Mouse (Mus musculus): ENCODE data around the gene Sema3b.

Gene Sema3b

GRCm38 (mm10) chr9:107608741-107609432, at the start of gene Sema3b:
Gene Sema3b (minus strand): TSS chr9:107609229.
- no peak for DNase-seq

DNA sequence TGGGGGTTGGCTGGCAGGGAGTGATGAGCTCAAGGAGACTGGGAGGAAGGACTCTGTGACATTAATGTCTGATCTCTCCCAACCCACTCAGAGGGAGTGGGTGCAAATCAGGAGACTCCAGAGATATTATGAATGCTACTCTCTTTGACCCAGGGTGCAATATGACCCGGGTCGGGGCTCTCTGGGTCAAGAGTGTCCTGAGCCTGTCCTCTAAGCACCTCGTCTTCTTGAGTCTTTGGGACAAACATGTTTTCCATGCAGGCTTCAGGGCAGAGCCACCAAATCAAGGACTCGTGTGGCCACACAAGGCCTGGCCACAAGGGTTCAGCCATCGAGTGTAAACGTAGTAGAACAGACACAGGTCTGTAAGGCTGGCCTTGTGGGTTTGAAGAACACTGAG, 49.1 kb upstream of the Sema3b start:
- DNase-seq = no peak

- no peak for DNase-seq
Measured at GRCm38 (mm10) chr9:107657144-107657543, 48.1 kb upstream of the Sema3b start.

- no peak for DNase-seq
Measured at GRCm38 (mm10) chr9:107654585-107654984, 45.6 kb upstream of the Sema3b start.

- DNase-seq = no peak
Measured at GRCm38 (mm10) chr9:107653474-107653873, 44.4 kb upstream of the Sema3b start.

DNA sequence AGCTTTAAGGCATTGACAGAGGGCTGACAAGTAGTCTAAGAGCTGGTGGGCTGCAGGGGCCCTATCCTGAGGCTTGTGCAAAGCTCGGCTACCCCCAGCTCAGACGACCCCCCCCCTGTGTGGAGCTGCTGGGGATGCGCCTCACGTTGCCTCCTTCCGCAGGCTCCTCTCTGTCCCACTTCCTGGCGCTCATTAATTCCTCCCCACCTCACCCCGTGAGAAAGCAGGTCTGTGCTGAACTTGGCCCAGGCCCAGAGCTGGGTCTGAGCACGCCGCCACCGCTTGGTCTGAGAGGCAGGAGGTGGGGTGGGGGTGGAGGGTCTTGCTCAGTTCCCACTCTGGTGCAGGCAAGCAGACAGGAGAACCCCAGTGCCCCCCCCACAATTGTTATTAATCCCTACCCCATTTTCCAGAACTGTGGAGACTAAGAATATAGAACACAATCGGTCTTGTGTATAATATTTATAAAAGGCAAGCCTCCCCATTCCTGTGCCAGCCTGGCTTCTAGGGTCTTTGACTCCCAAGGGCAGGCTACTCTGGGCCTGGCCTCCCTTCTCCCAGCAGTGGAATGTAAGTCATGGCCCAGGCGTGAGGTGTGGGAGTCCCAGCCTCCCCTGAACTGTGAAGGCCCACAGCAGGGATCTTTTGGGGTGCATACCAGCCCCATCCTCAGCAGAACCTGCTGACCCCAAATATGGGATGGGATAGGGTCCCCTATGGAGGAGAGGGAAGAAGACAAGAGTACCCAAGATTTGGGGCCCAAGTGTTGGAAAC, 41.9 kb upstream of the Sema3b start:
- no peak for DNase-seq

- DNase-seq = no peak
Measured at GRCm38 (mm10) chr9:107650225-107650624, 41.2 kb upstream of the Sema3b start.

- DNase-seq = no peak
Measured at GRCm38 (mm10) chr9:107648767-107649166, 39.7 kb upstream of the Sema3b start.

- no peak for DNase-seq
Measured at GRCm38 (mm10) chr9:107646975-107647374, 37.9 kb upstream of the Sema3b start.

GRCm38 (mm10) chr9:107645577-107645976, 36.5 kb upstream of the Sema3b start:
- DNase-seq = peak; percentile 85

GRCm38 (mm10) chr9:107645153-107645510, 36.1 kb upstream of the Sema3b start:
- peak; percentile 20 for DNase-seq

- DNase-seq = peak; percentile 95
Measured at GRCm38 (mm10) chr9:107644495-107645152, 35.6 kb upstream of the Sema3b start.

DNA sequence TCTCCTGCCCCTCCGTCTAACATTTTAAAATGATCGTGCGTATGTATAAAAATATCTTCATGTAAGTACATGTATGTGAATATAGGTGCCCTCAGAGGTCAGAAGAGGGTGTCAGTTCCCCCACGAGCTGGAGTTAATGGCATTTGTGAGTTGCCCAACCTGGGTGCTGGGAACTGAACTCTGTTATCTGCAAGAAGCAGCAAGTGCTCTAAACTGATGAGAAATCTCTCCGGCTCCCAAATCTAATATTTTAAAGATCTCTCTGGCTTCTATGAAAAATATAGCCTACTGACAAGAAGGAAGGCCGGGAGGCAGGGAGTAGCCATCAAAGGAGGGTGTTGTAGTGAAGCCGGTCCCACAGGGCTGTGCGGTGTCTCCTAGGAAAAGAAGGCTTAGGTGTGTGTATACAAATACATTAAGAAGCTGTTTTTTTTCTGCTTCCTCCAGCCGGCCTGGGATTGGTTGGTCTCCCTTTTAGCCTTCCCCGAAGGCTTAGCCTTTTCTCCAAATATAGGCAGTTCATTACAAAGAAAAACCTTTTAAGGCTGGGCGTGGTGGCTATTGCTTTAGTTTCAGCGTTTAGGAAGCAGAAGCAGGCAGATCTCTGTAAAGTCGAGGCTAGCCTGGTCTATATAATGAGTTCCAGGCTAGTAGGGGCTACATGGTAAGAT, 34.6 kb upstream of the Sema3b start:
- no peak for DNase-seq

GRCm38 (mm10) chr9:107641666-107642065, 32.6 kb upstream of the Sema3b start:
- no peak for DNase-seq

GRCm38 (mm10) chr9:107640257-107640772, 31.3 kb upstream of the Sema3b start:
- DNase-seq = peak; percentile 63

GRCm38 (mm10) chr9:107637070-107637469, 28.0 kb upstream of the Sema3b start:
- no peak for DNase-seq

- DNase-seq = peak; percentile 98
Measured at GRCm38 (mm10) chr9:107635279-107636028, 26.4 kb upstream of the Sema3b start, which contains the start of gene Gnai2. Gene Gnai2 (minus strand): TSS chr9:107635367.

DNA sequence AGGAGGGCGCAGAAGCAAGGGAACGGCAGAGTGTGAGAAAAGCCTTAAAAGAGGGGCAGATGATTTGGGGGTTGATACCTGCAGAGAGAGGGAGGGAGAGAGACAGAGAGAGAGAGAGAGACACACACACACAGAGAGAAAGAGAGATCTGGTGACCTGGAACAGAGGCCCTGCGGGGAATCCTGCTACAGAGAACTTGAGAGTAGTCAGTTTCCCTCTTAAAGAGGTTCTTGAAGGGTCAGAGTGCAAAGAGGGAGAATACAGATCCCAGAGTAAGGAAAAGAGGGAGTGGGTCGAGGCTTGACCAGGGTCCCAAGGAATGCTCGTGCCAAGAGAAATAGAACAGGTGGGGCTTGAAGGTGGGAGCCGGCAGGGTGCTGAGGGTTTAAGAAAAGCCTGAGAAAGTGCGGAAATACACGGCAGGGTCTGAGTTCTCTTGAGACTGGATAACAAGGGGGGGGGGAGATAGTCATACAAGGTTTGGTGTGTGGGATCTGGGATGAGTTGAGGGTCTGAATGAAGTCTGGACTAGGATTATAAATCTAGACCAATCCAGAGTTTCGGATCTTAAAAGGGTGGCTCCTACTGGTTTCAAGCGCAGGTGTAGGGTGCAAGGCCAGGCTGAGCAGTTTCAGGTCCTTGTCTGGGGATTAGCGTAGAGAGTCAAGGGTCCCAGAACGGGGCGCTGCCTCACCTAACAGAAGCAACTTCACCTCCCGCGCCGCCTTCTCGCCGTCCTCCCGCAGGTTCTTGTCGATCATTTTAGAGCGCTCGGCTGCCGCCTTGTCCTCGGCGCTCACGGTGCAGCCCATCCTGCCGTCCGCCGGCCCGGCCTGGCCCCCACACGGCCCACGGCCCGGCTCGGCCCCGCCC, 25.6 kb upstream of the Sema3b start:
- no peak for DNase-seq

DNA sequence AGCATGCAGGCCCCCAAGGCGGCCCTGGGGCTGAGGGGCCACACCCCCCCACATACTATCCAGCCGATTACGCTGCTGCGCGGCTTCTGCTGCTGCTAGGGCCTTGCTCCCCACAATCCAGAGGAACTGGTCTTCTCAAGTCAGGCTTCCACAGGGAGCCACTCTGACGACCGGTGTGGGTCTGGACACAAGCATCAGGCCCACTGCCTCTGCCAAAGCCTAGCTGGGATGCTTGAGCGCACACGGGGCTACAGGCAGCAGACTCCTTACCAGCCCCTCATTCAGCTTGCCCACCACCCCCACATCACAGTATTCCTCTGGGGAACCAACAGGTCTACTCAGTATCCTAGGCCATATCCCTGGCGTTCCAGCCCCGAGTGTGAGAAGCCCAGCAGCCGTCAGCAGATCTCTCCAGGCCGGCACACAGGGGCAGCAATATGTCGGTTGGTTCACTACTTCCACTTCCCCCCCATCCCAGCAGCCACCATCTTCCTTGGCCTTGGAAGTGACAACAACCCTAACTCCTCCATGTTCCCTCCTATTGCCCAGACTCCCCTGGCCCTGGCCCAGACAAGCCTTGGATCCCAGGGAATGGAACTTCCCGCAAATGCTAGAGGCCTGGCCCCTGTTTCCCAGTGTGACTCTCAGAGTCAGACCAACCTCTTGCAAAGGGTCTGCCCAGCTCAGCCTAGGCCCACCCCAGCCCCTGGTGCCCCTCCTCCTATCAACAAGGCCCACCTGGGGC, 24.8 kb upstream of the Sema3b start:
- DNase-seq = peak; percentile 66

- DNase-seq = peak; percentile 92
Measured at GRCm38 (mm10) chr9:107633091-107633660, 24.1 kb upstream of the Sema3b start.

Measured in thymus, postnatal 14 days (tissue).